Mouse (Mus musculus) midbrain, postnatal 0 days (tissue): ENCODE data around the gene Grasp. TPM values are rescaled to one million over a fixed set of nuclear protein-coding genes. Genes with fewer than 3 reads are reported as not detected.

Source experiments
- ATAC-seq: fragments of 200-750 bp; cut with Nextera tagmentation; 2 replicates; pipeline ENCODE4 v1.8.0; 2017; ENCODE audit warnings: moderate number of reproducible peaks, mild to moderate bottlenecking, moderate TSS enrichment, moderate library complexity; ENCODE audit not compliant: low FRiP score
- DNase-seq: peaks from one replicate; pipeline ENCODE4 v3.0.0-alpha.2; 2015; ENCODE audit warnings: low spot score
- H3K27ac ChIP-seq: fragments of 300-500 bp; sonication (generic); 2 replicates; pipeline ENCODE4 v1.5.1; 2014; ENCODE audit warnings: low read depth, mild to moderate bottlenecking, low read length, mixed read lengths
- H3K27me3 ChIP-seq: fragments of 300-500 bp; sonication (generic); 2 replicates; pipeline ENCODE4 v1.6.1; 2014; ENCODE audit warnings: low read length, control low read depth, mixed read lengths; ENCODE audit not compliant: insufficient read depth
- H3K36me3 ChIP-seq: fragments of 300-500 bp; sonication (generic); 2 replicates; pipeline ENCODE4 v1.6.1; 2014; ENCODE audit warnings: low read length, control low read depth, mixed read lengths; ENCODE audit not compliant: insufficient read depth
- H3K4me1 ChIP-seq: fragments of 300-500 bp; sonication (generic); 2 replicates; pipeline ENCODE4 v1.6.1; 2014; ENCODE audit warnings: mild to moderate bottlenecking, control low read depth, antibody characterized with exemption, low read length, mixed read lengths; ENCODE audit not compliant: insufficient read depth
- H3K4me2 ChIP-seq: fragments of 300-500 bp; sonication (generic); 2 replicates; pipeline ENCODE4 v1.6.1; 2014; ENCODE audit warnings: low read depth, mild to moderate bottlenecking, low read length, mixed read lengths; ENCODE audit not compliant: poor library complexity, severe bottlenecking
- H3K4me3 ChIP-seq: fragments of 300-500 bp; sonication (generic); 2 replicates; pipeline ENCODE4 v1.5.1; 2014; ENCODE audit warnings: low read depth, mild to moderate bottlenecking, low read length, moderate library complexity
- H3K9ac ChIP-seq: fragments of 300-500 bp; sonication (generic); replicated peaks from 2 replicates; pipeline ENCODE4 v1.6.1; 2014; ENCODE audit warnings: mild to moderate bottlenecking, low read length, moderate library complexity, mixed read lengths; ENCODE audit not compliant: poor library complexity, severe bottlenecking
- H3K9me3 ChIP-seq: fragments of 300-500 bp; sonication (generic); 2 replicates; pipeline ENCODE4 v1.6.1; 2016; ENCODE audit warnings: low read length, control low read depth
- CTCF ChIP-seq: IDR thresholded peaks from 2 replicates; pipeline ENCODE4 v1.5.1; 2016; ENCODE audit warnings: antibody characterized with exemption, mild to moderate bottlenecking
- WGBS: fragments of 180-500 bp; shearing (Covaris S2); extraction: QIAGEN DNeasy Blood & Tissue Kit; methylation state at CpG from one replicate; pipeline ENCODE4 v1.1.7; 2014; 5-methylcytosine and 5-hydroxymethylcytosine counted together
- microRNA-seq: library from miRNA; unstranded; fragments of <30 nt; microRNA quantifications from one replicate; pipeline ENCODE4, GENCODE M21; 2016; ENCODE audit warnings: borderline number of aligned reads
- polyA plus RNA-seq: library from polyadenylated mRNA; unstranded; fragments of >200 nt; fragmentation: Nextera tagmentation; extraction: Ambion mirVana; gene quantifications from 2 replicates; pipeline ENCODE4 v1.2.1, GENCODE M21; 2015
- total RNA-seq: library from RNA; depleted of rRNA; stranded (reverse); fragments of >200 nt; gene quantifications from 2 replicates; pipeline ENCODE4 v1.2.3, GENCODE M21; 2014; rRNA removed

Gene Grasp
- total and polyA plus RNA-seq, 2 experiments from 2014 or later = 1.9 to 7.7 TPM

DNA sequence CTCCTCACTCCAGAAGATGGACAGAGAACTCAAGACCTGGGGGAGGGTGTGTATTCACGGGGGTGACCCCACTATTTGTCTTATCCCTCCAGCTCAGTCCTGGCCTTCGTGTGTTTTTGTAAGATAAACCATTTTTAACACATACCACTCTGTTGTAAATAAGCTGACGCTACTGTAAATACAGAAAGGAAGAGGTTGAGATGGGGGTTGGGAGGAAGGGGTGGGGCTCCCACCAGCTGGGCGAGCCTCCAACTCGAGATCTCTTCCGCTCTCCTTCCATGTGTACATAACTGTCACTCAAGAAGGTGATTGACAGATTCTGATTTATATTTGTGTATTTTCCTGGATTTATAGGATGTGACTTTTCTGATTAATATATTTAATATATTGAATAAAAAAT, 50.4 kb downstream of the Grasp start:
- H3K4me3 ChIP-seq = no peak overlapping the region
- DNase-seq = no peak

DNA sequence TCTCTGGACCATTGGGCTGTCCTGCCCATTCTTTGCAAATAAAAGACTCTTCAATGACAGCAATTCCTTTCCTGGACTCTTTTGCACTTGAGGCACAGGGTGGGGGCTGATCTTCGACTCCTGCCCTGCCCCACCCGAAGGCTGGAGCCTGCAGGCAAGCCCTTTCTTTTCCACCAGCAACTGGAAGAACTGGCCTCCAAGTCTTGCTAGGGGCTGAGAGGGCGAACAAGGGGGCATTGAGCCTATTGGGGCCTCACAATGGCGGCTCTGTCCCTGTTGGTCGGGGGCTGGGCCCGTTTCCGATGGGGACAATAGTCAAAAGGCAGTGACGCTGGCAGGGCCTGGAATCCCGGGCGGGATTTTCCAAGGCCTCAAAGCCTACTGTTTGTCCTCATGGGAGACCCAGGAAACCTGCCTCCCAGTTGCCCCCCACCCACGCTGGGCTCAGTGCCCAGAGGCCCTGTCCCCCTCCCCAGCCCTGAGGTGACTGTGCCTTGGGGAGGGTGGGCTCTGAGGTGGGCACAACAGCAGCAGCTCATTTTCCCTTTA, 53.4 kb downstream of the Grasp start:
- H3K4me1 ChIP-seq = no peaks in the 10 kb centered on the region
- 29% methylated on average over 11 of the region's 11 CpGs for WGBS
- no peak for TF ChIP-seq CTCF
- no peaks in the 10 kb centered on the region for H3K27me3 ChIP-seq
- 0 out of 2 replicates have a peak overlapping the region, but pooled peaks have one; percentile 32 for H3K27ac ChIP-seq
- ATAC-seq (peak; percentile 75), DNase-seq (peak; percentile 75)
- no peak overlapping the region for H3K9ac ChIP-seq
- H3K36me3 ChIP-seq = peaks cover 15% of the 10 kb centered on the region
- no peak overlapping the region for H3K4me3 ChIP-seq
- H3K9me3 ChIP-seq = no peaks in the 10 kb centered on the region
- no peak overlapping the region for H3K4me2 ChIP-seq

More for the DNA sequence above, 50.4 kb downstream of the Grasp start:
- TF ChIP-seq CTCF = no peak
- ATAC-seq = no peak
- H3K4me1 ChIP-seq = no peaks in the 10 kb centered on the region
- no peaks in the 10 kb centered on the region for H3K9me3 ChIP-seq
- no peak overlapping the region for H3K27ac ChIP-seq
- no peak overlapping the region for H3K9ac ChIP-seq
- 83% methylated on average over 6 of the region's 6 CpGs for whole genome bisulfite sequencing
- no peaks in the 10 kb centered on the region for H3K27me3 ChIP-seq
- H3K36me3 ChIP-seq = peaks cover 37% of the 10 kb centered on the region
- H3K4me2 ChIP-seq = no peak overlapping the region

- H3K9ac ChIP-seq = 0 out of 2 replicates have a peak overlapping the region, but pooled peaks have one; percentile 24
- DNase-seq (no peak), ATAC-seq (no peak)
- no peak overlapping the region for H3K4me3 ChIP-seq
- no peak for TF ChIP-seq CTCF
- peaks cover 9% of the 10 kb centered on the region; the same call in 1 of the 2 replicates for H3K36me3 ChIP-seq
- no peaks in the 10 kb centered on the region for H3K4me1 ChIP-seq
- no peaks in the 10 kb centered on the region for H3K27me3 ChIP-seq
- no peaks in the 10 kb centered on the region for H3K9me3 ChIP-seq
- H3K27ac ChIP-seq = no peak overlapping the region
- WGBS = 56% methylated on average over 5 of the region's 5 CpGs
- no peak overlapping the region for H3K4me2 ChIP-seq
These were observed 54.6 kb downstream of the Grasp start for GRCm38 (mm10) chr15:101278589-101278988.

- no peak for TF ChIP-seq CTCF
These were observed 55.5 kb downstream of the Grasp start for GRCm38 (mm10) chr15:101279430-101279999.

More at GRCm38 (mm10) chr15:101279430-101279999, 55.5 kb downstream of the Grasp start:
- H3K9ac ChIP-seq = no peak overlapping the region
- H3K27me3 ChIP-seq = no peaks in the 10 kb centered on the region
- no peaks in the 10 kb centered on the region for H3K9me3 ChIP-seq
- no peaks in the 10 kb centered on the region for H3K4me1 ChIP-seq
- DNase-seq (no peak), ATAC-seq (no peak)
- H3K4me2 ChIP-seq = no peak overlapping the region
- WGBS = 74% methylated on average over 12 of the region's 12 CpGs
- H3K4me3 ChIP-seq = no peak overlapping the region
- no peak overlapping the region for H3K27ac ChIP-seq
- 0 out of 2 replicates have a peak, but pooled peaks cover under 1% of the 10 kb centered on the region for H3K36me3 ChIP-seq

Small RNAs within 50 kb of the gene (microRNA-seq; reads per million reads assigned to microRNA genes)
- 1.3 reads per million for gene Mir6962

Other genes with a start within 250 kb of the Grasp start
- gene Gm47841, start 176.8 kb upstream of the Grasp start, total RNA-seq = not detected in 2 replicates
- not detected in 2 replicates for gene Gm47841, start 176.8 kb upstream of the Grasp start, polyA plus RNA-seq
- 1.0 and 3.4 TPM in 2 replicates for gene Fignl2, start 145.6 kb upstream of the Grasp start, total RNA-seq
- gene Fignl2, start 145.6 kb upstream of the Grasp start, polyA plus RNA-seq = 0.04 and 0.05 TPM in 2 replicates
- not detected in 2 replicates for gene Ankrd33, start 108.4 kb upstream of the Grasp start, total RNA-seq
- not detected in 2 replicates for gene Ankrd33, start 108.4 kb upstream of the Grasp start, polyA plus RNA-seq
- 8.4 and 11.2 TPM in 2 replicates for gene Acvrl1, start 95.7 kb upstream of the Grasp start, total RNA-seq
- 6.1 and 6.7 TPM in 2 replicates for gene Acvrl1, start 95.7 kb upstream of the Grasp start, polyA plus RNA-seq
- 77.8 and 86.8 TPM in 2 replicates for gene Acvr1b, start 50.1 kb upstream of the Grasp start, total RNA-seq
- gene Acvr1b, start 50.1 kb upstream of the Grasp start, polyA plus RNA-seq = 15.2 and 15.8 TPM in 2 replicates
- 6.9 and 7.7 TPM in 2 replicates for gene Nr4a1, start 30.1 kb downstream of the Grasp start, total RNA-seq
- 6.9 and 7.0 TPM in 2 replicates for gene Nr4a1, start 30.1 kb downstream of the Grasp start, polyA plus RNA-seq
- 33.5 and 61.1 TPM in 2 replicates for gene Atg101, start 60.1 kb downstream of the Grasp start, total RNA-seq
- 74.2 and 75.6 TPM in 2 replicates for gene Atg101, start 60.1 kb downstream of the Grasp start, polyA plus RNA-seq
- gene 6030408B16Rik, start 69.0 kb downstream of the Grasp start, total RNA-seq = not detected in 2 replicates
- gene 6030408B16Rik, start 69.0 kb downstream of the Grasp start, polyA plus RNA-seq = 0.22 and 0.33 TPM in 2 replicates
- 0.09 and 1.0 TPM in 2 replicates for gene Krt80, start 146.0 kb downstream of the Grasp start, total RNA-seq
- gene Krt80, start 146.0 kb downstream of the Grasp start, polyA plus RNA-seq = 0.16 and 0.33 TPM in 2 replicates
- gene Krt7, start 186.9 kb downstream of the Grasp start, total RNA-seq = 0.49 and 0.52 TPM in 2 replicates
- 0.20 and 0.82 TPM in 2 replicates for gene Krt7, start 186.9 kb downstream of the Grasp start, polyA plus RNA-seq
- 0.76 and 1.2 TPM in 2 replicates for gene Krt87, start 214.6 kb downstream of the Grasp start, total RNA-seq
- 0.76 and 0.84 TPM in 2 replicates for gene Krt87, start 214.6 kb downstream of the Grasp start, polyA plus RNA-seq
- not detected in 2 replicates for gene Krt88, start 223.6 kb downstream of the Grasp start, total RNA-seq
- gene Krt88, start 223.6 kb downstream of the Grasp start, polyA plus RNA-seq = not detected in 2 replicates
- 0.28 and 0.49 TPM in 2 replicates for gene Krt81, start 239.6 kb downstream of the Grasp start, total RNA-seq
- 0.17 TPM in 1 of 2 replicates, not detected in the other for gene Krt81, start 239.6 kb downstream of the Grasp start, polyA plus RNA-seq
- gene Krt86, start 249.3 kb downstream of the Grasp start, total RNA-seq = 0.38 TPM in 1 of 2 replicates, not detected in the other
- 0.15 and 0.17 TPM in 2 replicates for gene Krt86, start 249.3 kb downstream of the Grasp start, polyA plus RNA-seq